Mouse (Mus musculus) embryonic facial prominence, embryonic 15.5 days (tissue): Measurements from ENCODE around the gene Ptcd3. TPM values are rescaled to one million over a fixed set of nuclear protein-coding genes. Genes with fewer than 3 reads are reported as not detected.
A peak's percentile ranks its signal among the peaks of the same experiment; 100 is the strongest.

Experiments used
- ATAC-seq: fragments of 200-750 bp; cut with Nextera tagmentation; 2 replicates; pipeline ENCODE4 v1.8.0; 2017; ENCODE audit warnings: low read depth, moderate TSS enrichment; ENCODE audit not compliant: insufficient number of reproducible peaks, low FRiP score, low TSS enrichment
- H3K27ac ChIP-seq: fragments of 300-500 bp; sonication (generic); replicated peaks from 2 replicates; pipeline ENCODE4 v1.5.1; 2015; ENCODE audit warnings: mild to moderate bottlenecking, inconsistent platforms
- H3K27me3 ChIP-seq: fragments of 300-500 bp; sonication (generic); 2 replicates; pipeline ENCODE4 v1.6.1; 2015; ENCODE audit warnings: inconsistent platforms
- H3K36me3 ChIP-seq: fragments of 300-500 bp; sonication (generic); 2 replicates; pipeline ENCODE4 v1.6.1; 2015; ENCODE audit warnings: mild to moderate bottlenecking, inconsistent platforms
- H3K4me1 ChIP-seq: fragments of 300-500 bp; sonication (generic); 2 replicates; pipeline ENCODE4 v1.6.1; 2015; ENCODE audit warnings: inconsistent platforms
- H3K4me2 ChIP-seq: fragments of 300-500 bp; sonication (generic); replicated peaks from 2 replicates; pipeline ENCODE4 v1.6.1; 2015; ENCODE audit warnings: mild to moderate bottlenecking, inconsistent platforms
- H3K4me3 ChIP-seq: fragments of 300-500 bp; sonication (generic); replicated peaks from 2 replicates; pipeline ENCODE4 v1.5.1; 2015; ENCODE audit warnings: mild to moderate bottlenecking, inconsistent platforms
- H3K9ac ChIP-seq: fragments of 300-500 bp; sonication (generic); 2 replicates; pipeline ENCODE4 v1.6.1; 2015; ENCODE audit warnings: inconsistent platforms
- H3K9me3 ChIP-seq: fragments of 300-500 bp; sonication (generic); replicated peaks from 2 replicates; pipeline ENCODE4 v1.6.1; 2016; ENCODE audit warnings: inconsistent platforms
- WGBS: fragments of 180-500 bp; shearing (Covaris S2); methylation state at CpG from one replicate; pipeline ENCODE4 v1.1.7; 2015; 5-methylcytosine and 5-hydroxymethylcytosine counted together
- polyA plus RNA-seq: library from polyadenylated mRNA; unstranded; fragments of >200 nt; fragmentation: Nextera tagmentation; extraction: Ambion mirVana; gene quantifications from 2 replicates; pipeline ENCODE4 v1.2.1, GENCODE M21; 2015

Gene Ptcd3
- 81.6 and 86.1 TPM in 2 replicates for polyA plus RNA-seq

- H3K9ac ChIP-seq: peak within 1 kb of the TSS; percentile 49
- ATAC-seq: peak; percentile 94
- WGBS: under 1% methylated on average over 58 of the region's 58 CpGs
- H3K4me1 ChIP-seq: peaks cover 3% of the 10 kb centered on the region
- H3K36me3 ChIP-seq: peaks cover 31% of the 10 kb centered on the region
- H3K4me2 ChIP-seq: peak within 1 kb of the TSS; percentile 65
- no peaks in the 10 kb centered on the region for H3K27me3 ChIP-seq
- peak within 1 kb of the TSS; percentile 85 for H3K4me3 ChIP-seq
- no peaks in the 10 kb centered on the region for H3K9me3 ChIP-seq
- peak within 1 kb of the TSS; percentile 84 for H3K27ac ChIP-seq
These were observed at the start of gene Ptcd3, which contains the start of gene Polr1a for GRCm38 (mm10) chr6:71908481-71909381. TSS of gene Ptcd3 (minus strand) at chr6:71908750. TSS of gene Polr1a (plus strand) at chr6:71909053.

- Histone ChIP-seq H3K27ac (no peak overlapping the region), H3K4me2 (no peak overlapping the region), H3K27me3 (no peaks in the 10 kb centered on the region), H3K9ac (no peak overlapping the region), H3K36me3 (peaks cover 70% of the 10 kb centered on the region), H3K9me3 (no peaks in the 10 kb centered on the region), H3K4me1 (no peaks in the 10 kb centered on the region), H3K4me3 (no peak overlapping the region)
- 87% methylated on average over 5 of the region's 5 CpGs for WGBS
- no peak for ATAC-seq
These were observed 42.6 kb upstream of the Ptcd3 start for GRCm38 (mm10) chr6:71951192-71951591.

- Histone ChIP-seq H3K27ac (no peak overlapping the region), H3K9ac (no peak overlapping the region), H3K4me2 (no peak overlapping the region), H3K9me3 (no peaks in the 10 kb centered on the region), H3K4me3 (no peak overlapping the region), H3K4me1 (no peaks in the 10 kb centered on the region), H3K36me3 (peaks cover 74% of the 10 kb centered on the region), H3K27me3 (no peaks in the 10 kb centered on the region)
- 84% methylated on average over 3 of the region's 3 CpGs for WGBS
- ATAC-seq: no peak
These were observed 42.0 kb upstream of the Ptcd3 start for GRCm38 (mm10) chr6:71950592-71950991.

- no peak for ATAC-seq
- H3K4me3 ChIP-seq: no peak overlapping the region
- 60% methylated on average over 3 of the region's 3 CpGs for WGBS
- H3K36me3 ChIP-seq: peaks cover 76% of the 10 kb centered on the region
- H3K9ac ChIP-seq: no peak overlapping the region
- H3K27ac ChIP-seq: no peak overlapping the region
- H3K4me1 ChIP-seq: no peaks in the 10 kb centered on the region
- H3K27me3 ChIP-seq: no peaks in the 10 kb centered on the region
- H3K4me2 ChIP-seq: no peak overlapping the region
- no peaks in the 10 kb centered on the region for H3K9me3 ChIP-seq
These were observed 41.2 kb upstream of the Ptcd3 start for GRCm38 (mm10) chr6:71949721-71950120.

- Histone ChIP-seq H3K4me2 (no peak overlapping the region), H3K27me3 (no peaks in the 10 kb centered on the region), H3K36me3 (peaks cover 54% of the 10 kb centered on the region), H3K9me3 (no peaks in the 10 kb centered on the region), H3K4me3 (no peak overlapping the region), H3K27ac (no peak overlapping the region), H3K4me1 (peaks cover 2% of the 10 kb centered on the region), H3K9ac (no peak overlapping the region)
- 90% methylated on average over 8 of the region's 8 CpGs for WGBS
- ATAC-seq: no peak
These were observed 37.6 kb upstream of the Ptcd3 start for GRCm38 (mm10) chr6:71946121-71946520.

- WGBS: 87% methylated on average over 6 of the region's 6 CpGs
- Histone ChIP-seq H3K9ac (no peak overlapping the region), H3K4me1 (peaks cover 9% of the 10 kb centered on the region), H3K36me3 (peaks cover 43% of the 10 kb centered on the region), H3K27ac (no peak overlapping the region), H3K27me3 (no peaks in the 10 kb centered on the region), H3K4me2 (no peak overlapping the region), H3K9me3 (no peaks in the 10 kb centered on the region), H3K4me3 (no peak overlapping the region)
- ATAC-seq: no peak
These were observed 36.6 kb upstream of the Ptcd3 start for GRCm38 (mm10) chr6:71945101-71945500.

- peaks cover 9% of the 10 kb centered on the region for H3K4me1 ChIP-seq
- no peak overlapping the region for H3K27ac ChIP-seq
- H3K4me3 ChIP-seq: no peak overlapping the region
- no peaks in the 10 kb centered on the region for H3K9me3 ChIP-seq
- H3K36me3 ChIP-seq: peaks cover 43% of the 10 kb centered on the region
- no peaks in the 10 kb centered on the region for H3K27me3 ChIP-seq
- WGBS: 40% methylated on average over 6 of the region's 6 CpGs
- ATAC-seq: no peak
- H3K4me2 ChIP-seq: no peak overlapping the region
- H3K9ac ChIP-seq: no peak overlapping the region
These were observed 32.4 kb upstream of the Ptcd3 start for GRCm38 (mm10) chr6:71940912-71941311.

GRCm38 (mm10) chr6:71935737-71936136, 27.2 kb upstream of the Ptcd3 start:
- Histone ChIP-seq H3K27ac (peak overlapping the region; percentile 23; the same call in 1 of the 2 replicates), H3K4me3 (no peak overlapping the region), H3K36me3 (peaks cover 62% of the 10 kb centered on the region), H3K27me3 (no peaks in the 10 kb centered on the region), H3K9ac (no peak overlapping the region), H3K4me2 (no peak overlapping the region), H3K9me3 (no peaks in the 10 kb centered on the region), H3K4me1 (peaks cover 20% of the 10 kb centered on the region)
- ATAC-seq: no peak
- WGBS: 48% methylated on average over 2 of the region's 2 CpGs

- Histone ChIP-seq H3K4me2 (no peak overlapping the region), H3K4me3 (no peak overlapping the region), H3K27ac (no peak overlapping the region), H3K27me3 (no peaks in the 10 kb centered on the region), H3K4me1 (peaks cover 15% of the 10 kb centered on the region), H3K9me3 (no peaks in the 10 kb centered on the region), H3K9ac (no peak overlapping the region), H3K36me3 (peaks cover 78% of the 10 kb centered on the region)
- WGBS: 42% methylated on average over 2 of the region's 2 CpGs
- peak; percentile 73 for ATAC-seq
These were observed 25.6 kb upstream of the Ptcd3 start for GRCm38 (mm10) chr6:71934081-71934556.

GRCm38 (mm10) chr6:71932347-71932746, 23.8 kb upstream of the Ptcd3 start:
- Histone ChIP-seq H3K9ac (no peak overlapping the region), H3K4me2 (no peak overlapping the region), H3K27me3 (no peaks in the 10 kb centered on the region), H3K36me3 (peaks cover 79% of the 10 kb centered on the region), H3K27ac (no peak overlapping the region), H3K9me3 (no peaks in the 10 kb centered on the region), H3K4me3 (no peak overlapping the region), H3K4me1 (peaks cover 15% of the 10 kb centered on the region)
- WGBS: 84% methylated on average over 5 of the region's 5 CpGs
- ATAC-seq: no peak

GRCm38 (mm10) chr6:71930830-71931437, 22.4 kb upstream of the Ptcd3 start:
- Histone ChIP-seq H3K4me3 (no peak overlapping the region), H3K9me3 (no peaks in the 10 kb centered on the region), H3K4me1 (peaks cover 15% of the 10 kb centered on the region), H3K36me3 (peaks cover 79% of the 10 kb centered on the region), H3K9ac (no peak overlapping the region), H3K27ac (no peak overlapping the region), H3K27me3 (no peaks in the 10 kb centered on the region), H3K4me2 (no peak overlapping the region)
- 82% methylated on average over 12 of the region's 12 CpGs for WGBS
- ATAC-seq: no peak
